Mouse (Mus musculus) stomach, postnatal 0 days (tissue): ENCODE data around the gene Aldh1l1. TPM values are rescaled to one million over a fixed set of nuclear protein-coding genes. Genes with fewer than 3 reads are reported as not detected.

Source experiments
- ATAC-seq: fragments of 200-750 bp; cut with Nextera tagmentation; 2 replicates; pipeline ENCODE4 v1.8.0; 2017; ENCODE audit not compliant: low FRiP score, low TSS enrichment
- DNase-seq: peaks from one replicate; pipeline ENCODE4 v3.0.0-alpha.2; 2016; ENCODE audit warnings: low spot score
- H3K27ac ChIP-seq: fragments of 300-500 bp; sonication (generic); replicated peaks from 2 replicates; pipeline ENCODE4 v1.5.1; 2014; ENCODE audit warnings: mild to moderate bottlenecking, control low read depth
- H3K27me3 ChIP-seq: fragments of 300-500 bp; sonication (generic); 2 replicates; pipeline ENCODE4 v1.6.1; 2014; ENCODE audit warnings: low read length; ENCODE audit not compliant: control insufficient read depth, insufficient read depth
- H3K36me3 ChIP-seq: fragments of 300-500 bp; sonication (generic); 2 replicates; pipeline ENCODE4 v1.6.1; 2014; ENCODE audit warnings: low read length, mixed read lengths; ENCODE audit not compliant: control insufficient read depth, insufficient read depth
- H3K4me1 ChIP-seq: fragments of 300-500 bp; sonication (generic); replicated peaks from 2 replicates; pipeline ENCODE4 v1.6.1; 2014; ENCODE audit warnings: antibody characterized with exemption; ENCODE audit not compliant: control insufficient read depth, insufficient read depth
- H3K4me2 ChIP-seq: fragments of 300-500 bp; sonication (generic); replicated peaks from 2 replicates; pipeline ENCODE4 v1.6.1; 2014; ENCODE audit warnings: low read depth, mild to moderate bottlenecking, control low read depth, moderate library complexity
- H3K4me3 ChIP-seq: fragments of 300-500 bp; sonication (generic); 2 replicates; pipeline ENCODE4 v1.5.1; 2014; ENCODE audit warnings: low read depth, low read length, control low read depth
- H3K9ac ChIP-seq: fragments of 300-500 bp; sonication (generic); 2 replicates; pipeline ENCODE4 v1.6.1; 2014; ENCODE audit warnings: mild to moderate bottlenecking, low read length, control low read depth, mixed read lengths
- H3K9me3 ChIP-seq: fragments of 300-500 bp; sonication (generic); 2 replicates; pipeline ENCODE4 v1.6.1; 2016; ENCODE audit warnings: low read length; ENCODE audit not compliant: control insufficient read depth
- CTCF ChIP-seq: IDR thresholded peaks from 2 replicates; pipeline ENCODE4 v1.5.1; 2016; ENCODE audit warnings: antibody characterized with exemption, low read depth, mild to moderate bottlenecking, moderate library complexity
- EP300 ChIP-seq: optimal IDR thresholded peaks from 2 replicates; pipeline ENCODE3; 2016; ENCODE audit warnings: antibody characterized with exemption
- WGBS: fragments of 180-500 bp; shearing (Covaris S2); extraction: QIAGEN DNeasy Blood & Tissue Kit; methylation state at CpG from one replicate; pipeline ENCODE4 v1.1.7; 2014; 5-methylcytosine and 5-hydroxymethylcytosine counted together
- polyA plus RNA-seq: library from polyadenylated mRNA; unstranded; fragments of >200 nt; fragmentation: Nextera tagmentation; extraction: Ambion mirVana; gene quantifications from 2 replicates; pipeline ENCODE4 v1.2.1, GENCODE M21; 2015

The Aldh1l1 gene
- polyA plus RNA-seq, 1 experiment from 2014 or later = 6.6 TPM

- ATAC-seq = no peak
- no peaks in the 10 kb centered on the region for H3K27me3 ChIP-seq
- no peak for TF ChIP-seq CTCF
- no peak for TF ChIP-seq EP300
- 61% methylated on average over 3 of the region's 3 CpGs for WGBS
- no peak overlapping the region for H3K4me2 ChIP-seq
- H3K36me3 ChIP-seq = no peaks in the 10 kb centered on the region
- H3K4me3 ChIP-seq = no peak overlapping the region
- H3K9ac ChIP-seq = no peak overlapping the region
- H3K9me3 ChIP-seq = no peaks in the 10 kb centered on the region
- H3K4me1 ChIP-seq = no peaks in the 10 kb centered on the region
- H3K27ac ChIP-seq = no peak overlapping the region
- DNase-seq = no peak
Measured at GRCm38 (mm10) chr6:90484249-90484648, 2.0 kb upstream of the Aldh1l1 start.

- no peak overlapping the region for H3K27ac ChIP-seq
- H3K4me2 ChIP-seq = no peak overlapping the region
- 74% methylated on average over 5 of the region's 5 CpGs for WGBS
- no peaks in the 10 kb centered on the region for H3K4me1 ChIP-seq
- no peak overlapping the region for H3K9ac ChIP-seq
- DNase-seq = no peak
- no peak for ATAC-seq
- no peak overlapping the region for H3K4me3 ChIP-seq
- H3K27me3 ChIP-seq = no peaks in the 10 kb centered on the region
- no peak for TF ChIP-seq CTCF
- TF ChIP-seq EP300 = no peak
- H3K36me3 ChIP-seq = no peaks in the 10 kb centered on the region
- H3K9me3 ChIP-seq = no peaks in the 10 kb centered on the region
Measured at GRCm38 (mm10) chr6:90484876-90485275, 1.4 kb upstream of the Aldh1l1 start.

- Histone ChIP-seq H3K36me3 (no peaks in the 10 kb centered on the region), H3K9ac (no peak overlapping the region), H3K4me1 (no peaks in the 10 kb centered on the region), H3K4me3 (no peak overlapping the region), H3K27me3 (no peaks in the 10 kb centered on the region), H3K9me3 (no peaks in the 10 kb centered on the region), H3K4me2 (no peak overlapping the region), H3K27ac (no peak overlapping the region)
- DNase-seq (no peak), ATAC-seq (no peak)
- 77% methylated on average over 1 of the region's 1 CpGs for WGBS
- TF ChIP-seq EP300 = no peak
- TF ChIP-seq CTCF = no peak
Measured at GRCm38 (mm10) chr6:90487531-90487930, 1.3 kb downstream of the Aldh1l1 start.

- H3K27me3 ChIP-seq = no peaks in the 10 kb centered on the region
- no peak overlapping the region for H3K9ac ChIP-seq
- WGBS = 87% methylated on average over 3 of the region's 3 CpGs
- H3K4me2 ChIP-seq = no peak overlapping the region
- H3K9me3 ChIP-seq = no peaks in the 10 kb centered on the region
- ATAC-seq (no peak), DNase-seq (no peak)
- no peaks in the 10 kb centered on the region for H3K36me3 ChIP-seq
- TF ChIP-seq EP300 = no peak
- no peak for TF ChIP-seq CTCF
- H3K4me1 ChIP-seq = no peaks in the 10 kb centered on the region
- H3K4me3 ChIP-seq = no peak overlapping the region
- no peak overlapping the region for H3K27ac ChIP-seq
Measured at GRCm38 (mm10) chr6:90489532-90489931, 3.3 kb downstream of the Aldh1l1 start.

- ATAC-seq = no peak
- H3K27ac ChIP-seq = no peak overlapping the region
- no peak overlapping the region for H3K4me2 ChIP-seq
- H3K27me3 ChIP-seq = no peaks in the 10 kb centered on the region
- no peak for DNase-seq
- WGBS = 48% methylated on average over 2 of the region's 2 CpGs
- no peak overlapping the region for H3K9ac ChIP-seq
- H3K9me3 ChIP-seq = no peaks in the 10 kb centered on the region
- TF ChIP-seq CTCF (no peak), EP300 (no peak)
- H3K4me3 ChIP-seq = no peak overlapping the region
- H3K36me3 ChIP-seq = no peaks in the 10 kb centered on the region
- H3K4me1 ChIP-seq = no peaks in the 10 kb centered on the region; the same call in 1 of the 2 replicates
Measured at GRCm38 (mm10) chr6:90490976-90491375, 4.7 kb downstream of the Aldh1l1 start.

- 68% methylated on average over 10 of the region's 10 CpGs for WGBS
- ATAC-seq (no peak), DNase-seq (no peak)
- Histone ChIP-seq H3K36me3 (no peaks in the 10 kb centered on the region), H3K4me2 (no peak overlapping the region), H3K4me3 (no peak overlapping the region), H3K9ac (no peak overlapping the region), H3K27me3 (no peaks in the 10 kb centered on the region), H3K27ac (no peak overlapping the region), H3K9me3 (no peaks in the 10 kb centered on the region), H3K4me1 (no peaks in the 10 kb centered on the region; the same call in 1 of the 2 replicates)
- no peak for TF ChIP-seq EP300
- no peak for TF ChIP-seq CTCF
Measured at GRCm38 (mm10) chr6:90491956-90492744, 5.9 kb downstream of the Aldh1l1 start.
